Mouse (Mus musculus): ENCODE results near the gene Myo10. TPM values are rescaled to one million over a fixed set of nuclear protein-coding genes. Genes with fewer than 3 reads are reported as not detected.

Gene Myo10
- total RNA-seq, 2 experiments from 2014 or later: 71.4 to 77.1 TPM

- DNase-seq (ENCODE audit: low spot score in 2 of 2): peak in 1 of 2 experiments; percentile 66
These were observed 138.0 kb downstream of the Myo10 start for GRCm38 (mm10) chr15:25760304-25760703.

- no peak for DNase-seq (ENCODE audit: low spot score in 2 of 2)
These were observed 138.7 kb downstream of the Myo10 start for GRCm38 (mm10) chr15:25761049-25761448.

- peak in 1 of 2 experiments; percentile 61 for DNase-seq (ENCODE audit: low spot score in 2 of 2)
These were observed 139.5 kb downstream of the Myo10 start for GRCm38 (mm10) chr15:25761800-25762211.

- DNase-seq (ENCODE audit: low spot score in 2 of 2): peak in 1 of 2 experiments; percentile 66
These were observed 140.0 kb downstream of the Myo10 start for GRCm38 (mm10) chr15:25762306-25762705.

- peak in 1 of 2 experiments; percentile 51 for DNase-seq (ENCODE audit: low spot score in 2 of 2)
These were observed 140.8 kb downstream of the Myo10 start for GRCm38 (mm10) chr15:25763106-25763505.

GRCm38 (mm10) chr15:25764653-25765352, 142.5 kb downstream of the Myo10 start:
- no peak for DNase-seq (ENCODE audit: low spot score in 2 of 2)

GRCm38 (mm10) chr15:25767777-25768176, 145.5 kb downstream of the Myo10 start:
- DNase-seq (ENCODE audit: low spot score in 2 of 2): no peak

- DNase-seq (ENCODE audit: low spot score in 2 of 2): no peak
These were observed 147.4 kb downstream of the Myo10 start for GRCm38 (mm10) chr15:25769524-25770255.

- DNase-seq (ENCODE audit: low spot score in 2 of 2): no peak
These were observed 149.5 kb downstream of the Myo10 start for GRCm38 (mm10) chr15:25771782-25772181.

- DNase-seq (ENCODE audit: low spot score in 2 of 2): peak; percentile 59 to 65
These were observed 151.6 kb downstream of the Myo10 start for GRCm38 (mm10) chr15:25773711-25774513.

- no peak for DNase-seq (ENCODE audit: low spot score in 2 of 2)
These were observed 156.6 kb downstream of the Myo10 start for GRCm38 (mm10) chr15:25778937-25779336.

- no peak for DNase-seq (ENCODE audit: low spot score in 2 of 2)
These were observed 157.3 kb downstream of the Myo10 start for GRCm38 (mm10) chr15:25779522-25780191.

- no peak for DNase-seq (ENCODE audit: low spot score in 2 of 2)
These were observed 158.7 kb downstream of the Myo10 start for GRCm38 (mm10) chr15:25781053-25781452.

GRCm38 (mm10) chr15:25785456-25786390, 163.4 kb downstream of the Myo10 start:
- DNase-seq (ENCODE audit: low spot score in 2 of 2): no peak

- no peak for DNase-seq (ENCODE audit: low spot score in 2 of 2)
These were observed 165.1 kb downstream of the Myo10 start for GRCm38 (mm10) chr15:25787406-25787805.

- DNase-seq (ENCODE audit: low spot score in 2 of 2): no peak
These were observed 165.6 kb downstream of the Myo10 start for GRCm38 (mm10) chr15:25787965-25788364.

- DNase-seq (ENCODE audit: low spot score in 2 of 2): no peak
These were observed 166.2 kb downstream of the Myo10 start for GRCm38 (mm10) chr15:25788565-25788964.

GRCm38 (mm10) chr15:25789241-25789640, 166.9 kb downstream of the Myo10 start:
- DNase-seq (ENCODE audit: low spot score in 2 of 2): no peak

- DNase-seq (ENCODE audit: low spot score in 2 of 2): no peak
These were observed 169.5 kb downstream of the Myo10 start for GRCm38 (mm10) chr15:25791660-25792353.
